17 mouse cellular contexts compared by ENCODE assay signal in the genomic region with DNA sequence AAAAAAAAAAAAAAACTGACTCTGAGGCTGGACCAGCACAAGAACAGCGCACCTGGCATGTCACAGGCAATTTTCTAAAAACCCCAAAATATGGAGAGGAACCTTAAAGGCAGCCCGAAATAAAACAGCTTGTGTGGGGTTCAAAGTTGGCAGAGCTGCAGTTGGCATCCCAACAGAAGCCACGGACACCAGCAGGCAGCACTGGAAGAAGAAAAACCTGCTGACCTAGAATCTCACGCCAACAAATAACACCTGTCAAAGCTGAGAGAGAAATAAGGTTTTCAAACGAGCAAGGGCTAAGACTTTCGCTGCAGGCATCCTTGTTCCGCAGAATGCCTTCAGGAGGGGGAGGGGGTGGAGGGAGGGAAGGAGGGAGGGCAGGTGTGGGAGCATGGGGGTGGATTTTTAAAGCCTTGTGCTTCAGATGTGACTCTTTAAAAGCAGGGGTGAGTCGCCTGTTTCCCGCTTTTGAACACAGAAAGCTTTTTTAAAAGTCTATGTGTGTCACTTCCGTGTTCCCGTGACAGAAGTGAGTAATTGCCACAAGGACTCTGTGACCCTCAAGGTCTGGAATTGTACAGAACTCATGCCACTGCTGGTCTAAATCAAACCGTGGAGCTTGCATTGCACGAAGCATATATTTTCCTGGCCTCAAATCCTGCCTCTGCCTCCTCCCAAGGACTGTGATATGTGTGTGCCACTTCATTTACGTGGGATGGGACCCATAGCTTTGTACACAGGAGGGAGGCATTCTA. TPM values are rescaled to one million over a fixed set of nuclear protein-coding genes. Genes with fewer than 3 reads are reported as not detected.
DNase-seq lines count a peak whose midpoint lies in the region; ATAC-seq and TF ChIP-seq lines count a peak whose summit lies in the region.
"Had no signal": no experiment of that assay in that cellular context is flagged by ENCODE, and none has a peak within 500 bp of the region (broad histone marks: within the 10 kb centered on the region; RNA-seq: fewer than 3 reads in every experiment).

No protein-coding gene starts in this region.

- 0 out of 2 replicates have a peak overlapping the region, but pooled peaks have one; percentile 4 for H3K9ac ChIP-seq in kidney, embryonic 15.5 days
- H3K9ac ChIP-seq: embryonic facial prominence, embryonic 12.5 days; forebrain, embryonic 12.5 days; heart, embryonic 12.5 days; hindbrain, embryonic 13.5 days; limb, embryonic 13.5 days had no signal

- H3K4me1 ChIP-seq in kidney, embryonic 15.5 days = peaks cover 44% of the 10 kb centered on the region
- peaks cover 13% of the 10 kb centered on the region for H3K4me1 ChIP-seq in bone marrow macrophage, adult 2 months (ENCODE audit: control insufficient read depth, insufficient read depth, low read length)

- no peak for TF ChIP-seq POLR2A in bone marrow macrophage, adult 2 months (IDR thresholded peaks at IDR 0.05; ENCODE audit: borderline replicate concordance, low read depth, low read length)

- DNase-seq in kidney, postnatal 36 days = no peak
- peak; percentile 47 for DNase-seq in adrenal gland, postnatal 10 days
- DNase-seq in cerebellum, postnatal 14 days = peak; percentile 81 to 87
- DNase-seq in heart, postnatal 36 days = no peak
- DNase-seq: gastrocnemius, postnatal 10 days; kidney, adult 8-10 months; lung, adult 18-20 months; right cerebral cortex, postnatal 25 days had no signal

- H3K4me3 ChIP-seq in kidney, embryonic 15.5 days (replicated peaks) = no peak overlapping the region
- H3K4me3 ChIP-seq in bone marrow macrophage, adult 2 months (ENCODE audit: insufficient read depth, low read length) = no peak overlapping the region
- H3K4me3 ChIP-seq: embryonic facial prominence, embryonic 12.5 days; forebrain, embryonic 12.5 days; heart, embryonic 12.5 days; hindbrain, embryonic 13.5 days; limb, embryonic 13.5 days had no signal

- H3K9me3 ChIP-seq in kidney, embryonic 15.5 days (replicated peaks) = no peaks in the 10 kb centered on the region
- H3K9me3 ChIP-seq: embryonic facial prominence, embryonic 12.5 days; forebrain, embryonic 12.5 days; heart, embryonic 12.5 days; hindbrain, embryonic 13.5 days; limb, embryonic 13.5 days had no signal

- H3K27ac ChIP-seq in kidney, embryonic 15.5 days = no peak overlapping the region
- peak overlapping the region; percentile 52 for H3K27ac ChIP-seq in bone marrow macrophage, adult 2 months (ENCODE audit: insufficient read depth, low read depth, low read length)
- H3K27ac ChIP-seq: embryonic facial prominence, embryonic 12.5 days; forebrain, embryonic 12.5 days; hindbrain, embryonic 13.5 days; limb, embryonic 13.5 days had no signal

- no peaks in the 10 kb centered on the region for H3K36me3 ChIP-seq in kidney, embryonic 15.5 days
- H3K36me3 ChIP-seq: embryonic facial prominence, embryonic 12.5 days; forebrain, embryonic 12.5 days; heart, embryonic 12.5 days; hindbrain, embryonic 13.5 days; limb, embryonic 13.5 days had no signal

- WGBS in kidney, embryonic 15.5 days = 27% methylated on average over 14 of the region's 14 CpGs

- no peak for TF ChIP-seq CTCF in bone marrow macrophage, adult 2 months (IDR thresholded peaks at IDR 0.05; ENCODE audit: low read depth, low read length)

- peaks cover 14% of the 10 kb centered on the region for H3K27me3 ChIP-seq in kidney, embryonic 15.5 days
- H3K27me3 ChIP-seq: embryonic facial prominence, embryonic 12.5 days had no signal

- ATAC-seq in kidney, embryonic 15.5 days (replicated peaks; ENCODE audit: low FRiP score) = no peak
- no peak for ATAC-seq in erythroid progenitor cell, adult 5-6 weeks (replicated peaks; ENCODE audit: low FRiP score, poor library complexity, severe bottlenecking)

- intact Hi-C loops in heart, postnatal 36 days (cut with DNase I) = no loop called here

- no peak overlapping the region for H3K4me2 ChIP-seq in kidney, embryonic 15.5 days
- H3K4me2 ChIP-seq: embryonic facial prominence, embryonic 12.5 days; forebrain, embryonic 12.5 days; hindbrain, embryonic 13.5 days had no signal

RNA-seq across cellular contexts. Expression of a gene that starts 17.2 kb away (rescaled TPM):
- 39.6 and 44.9 TPM in 2 replicates for polyA plus RNA-seq in kidney, embryonic 15.5 days (2015; fragmentation: Nextera tagmentation; extraction: Ambion mirVana)
- total RNA-seq in adrenal gland, postnatal 10 days (2021) = 10 to 100 TPM; 19.6 to 21.3 TPM
- 1.2 and 1.7 TPM in 2 replicates for polyA plus RNA-seq in bone marrow macrophage, adult 2 months (2012; ENCODE audit: insufficient read depth, insufficient read length, missing spikeins)
- 1.7 and 3.6 TPM in 2 replicates for total RNA-seq in erythroid progenitor cell, adult 5-6 weeks (2015; ENCODE audit: low replicate concordance)
- total RNA-seq in erythroid progenitor cell, adult 5-6 weeks (2017; ENCODE audit: low replicate concordance) = 3.3 TPM in 1 of 2 replicates, not detected in the other
- total RNA-seq in heart, postnatal 36 days (2021) = 1 to 10 TPM; 7.3 to 7.9 TPM
- total RNA-seq: neutrophil, adult 5-6 weeks had no signal

Comparison
In these comparisons a context has a peak if more than half of its experiments do, and no peak if none do; other contexts are left out.
1. DNase-seq: peak in adrenal gland, postnatal 10 days (single experiment) and cerebellum, postnatal 14 days (2 of 2); none in kidney, postnatal 36 days (0 of 2) and heart, postnatal 36 days (0 of 2).